Mouse (Mus musculus): ENCODE data around the gene Gm10406.
"Not testable (repeated sequence)": the region's sequence is repeated elsewhere in the genome, so short reads cannot be mapped to it uniquely, and the experiment has no call there.

Gene Gm10406

GRCm38 (mm10) chr14:7026781-7027749 is at the start of gene Gm10406:
TSS of gene Gm10406 (minus strand) at chr14:7027449.
- not testable (repeated sequence) for DNase-seq (ENCODE audit: low read depth)

DNA sequence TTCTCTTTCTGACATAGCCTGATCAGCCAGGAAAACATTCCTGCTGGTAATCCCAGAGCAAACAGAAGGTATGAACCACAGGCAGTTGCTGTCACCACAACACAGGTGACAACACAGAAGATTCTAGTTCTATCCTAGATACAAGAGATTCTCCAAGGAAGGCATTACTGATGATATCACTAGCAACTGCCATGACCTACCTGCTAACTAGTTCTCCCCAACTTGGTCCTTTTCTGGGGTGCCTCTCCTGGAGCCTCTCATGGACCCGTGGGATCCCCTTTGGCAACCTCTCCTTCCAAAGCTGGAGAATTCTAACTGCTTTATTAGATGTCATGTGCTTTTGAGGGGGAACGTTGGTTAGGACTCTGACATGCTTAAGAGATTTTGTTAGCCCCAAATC is 17.6 kb upstream of the Gm10406 start, which contains the start of gene Gm3685:
Gm3685 (minus strand) TSS at position 101 of the 400 bp plus-strand sequence.
- not testable (repeated sequence) for DNase-seq (ENCODE audit: low read depth)

- not testable (repeated sequence) for DNase-seq (ENCODE audit: low read depth)
These were observed 975 bp downstream of the Gm10406 start for GRCm38 (mm10) chr14:7026274-7026673.

- DNase-seq (ENCODE audit: low read depth): not testable (repeated sequence)
These were observed 53.5 kb downstream of the Gm10406 start, which contains the start of gene Gm6356 for GRCm38 (mm10) chr14:6973718-6974117. TSS of gene Gm6356 (minus strand) at chr14:6973818.
